14 mouse cellular contexts compared by ENCODE assay signal in genomic region chr4:46754407-46755194, GRCm38 (mm10).
DNase-seq lines count a peak whose midpoint lies in the region; ATAC-seq and TF ChIP-seq lines count a peak whose summit lies in the region.
"Had no signal": no experiment of that assay in that cellular context is flagged by ENCODE, and none has a peak within 500 bp of the region (broad histone marks: within the 10 kb centered on the region; RNA-seq: fewer than 3 reads in every experiment).

No protein-coding gene starts in this region.

- no peaks in the 10 kb centered on the region for H3K9me3 ChIP-seq in kidney, embryonic 15.5 days (replicated peaks)
- no peaks in the 10 kb centered on the region for H3K9me3 ChIP-seq in liver, embryonic 15.5 days (replicated peaks)
- H3K9me3 ChIP-seq: embryonic facial prominence, embryonic 13.5 days; neural tube, embryonic 12.5 days had no signal

- no peak for TF ChIP-seq EP300 in heart, adult 2 months (IDR thresholded peaks at IDR 0.05; ENCODE audit: insufficient read depth, low read depth, low read length)

- H3K9ac ChIP-seq in kidney, embryonic 15.5 days: no peak overlapping the region
- no peak overlapping the region for H3K9ac ChIP-seq in liver, embryonic 15.5 days
- no peak overlapping the region for H3K9ac ChIP-seq in heart, adult 2 months (ENCODE audit: low read depth, low read length)
- H3K9ac ChIP-seq: embryonic facial prominence, embryonic 13.5 days; forebrain, postnatal 0 days; neural tube, embryonic 12.5 days had no signal

- no peak for TF ChIP-seq CTCF in heart, adult 2 months (IDR thresholded peaks at IDR 0.05)

- H3K36me3 ChIP-seq in kidney, embryonic 15.5 days: no peaks in the 10 kb centered on the region
- no peaks in the 10 kb centered on the region for H3K36me3 ChIP-seq in liver, embryonic 15.5 days (replicated peaks)
- H3K36me3 ChIP-seq in heart, adult 2 months (ENCODE audit: control insufficient read depth, insufficient read depth, low read length): no peaks in the 10 kb centered on the region
- H3K36me3 ChIP-seq: embryonic facial prominence, embryonic 13.5 days; neural tube, embryonic 12.5 days had no signal

- intact Hi-C loops in left cerebral cortex, postnatal 4 days (cut with DNase I): no loop called here
- intact Hi-C loops in heart, adult 2 months (cut with DNase I): loop anchor here (5.0 kb wide), 1 partner anchor 47 kb away; no protein-coding TSS in a partner anchor
- intact Hi-C loops in gastrocnemius, postnatal 36 days (cut with DNase I): no loop called here

- H3K4me3 ChIP-seq in kidney, embryonic 15.5 days (replicated peaks): no peak overlapping the region
- no peak overlapping the region for H3K4me3 ChIP-seq in liver, embryonic 15.5 days (replicated peaks)
- no peak overlapping the region for H3K4me3 ChIP-seq in heart, adult 2 months
- H3K4me3 ChIP-seq: embryonic facial prominence, embryonic 13.5 days; neural tube, embryonic 12.5 days had no signal

- no peaks in the 10 kb centered on the region for H3K79me2 ChIP-seq in heart, adult 2 months (replicated peaks; ENCODE audit: control insufficient read depth, insufficient read depth, low read length)

- 40% methylated on average over 6 of the region's 6 CpGs for WGBS in kidney, embryonic 15.5 days
- WGBS in liver, embryonic 15.5 days (ENCODE audit: insufficient replicate concordance): 7% methylated on average over 6 of the region's 6 CpGs
- WGBS in heart, adult 2 months: 44% methylated on average over 6 of the region's 6 CpGs

- no peak for TF ChIP-seq POLR2A in heart, adult 2 months (IDR thresholded peaks at IDR 0.05; ENCODE audit: insufficient read depth, low read depth, low read length)

- H3K27ac ChIP-seq in kidney, embryonic 15.5 days: no peak overlapping the region
- H3K27ac ChIP-seq in liver, embryonic 15.5 days (replicated peaks): 0 out of 2 replicates have a peak overlapping the region, but pooled peaks have one; percentile 39
- H3K27ac ChIP-seq in heart, adult 2 months: no peak overlapping the region
- H3K27ac ChIP-seq: embryonic facial prominence, embryonic 13.5 days; neural tube, embryonic 12.5 days had no signal

- no peak for DNase-seq in kidney, adult 8-10 months
- peak; percentile 2 for DNase-seq in 3T3-L1 (ENCODE audit: low read depth, low spot score)
- no peak for DNase-seq in left cerebral cortex, postnatal 4 days
- DNase-seq in heart, adult 2 months: no peak
- DNase-seq in gastrocnemius, postnatal 36 days: no peak
- DNase-seq: cerebellum, adult 11-12 months; forebrain, postnatal 0 days; heart, postnatal 4 days; lung, postnatal 14 days had no signal

- no peak overlapping the region for H3K4me2 ChIP-seq in kidney, embryonic 15.5 days
- no peak overlapping the region for H3K4me2 ChIP-seq in liver, embryonic 15.5 days
- H3K4me2 ChIP-seq: embryonic facial prominence, embryonic 13.5 days; neural tube, embryonic 12.5 days had no signal

- H3K27me3 ChIP-seq in kidney, embryonic 15.5 days: no peaks in the 10 kb centered on the region
- no peaks in the 10 kb centered on the region for H3K27me3 ChIP-seq in liver, embryonic 15.5 days
- no peaks in the 10 kb centered on the region for H3K27me3 ChIP-seq in heart, adult 2 months (ENCODE audit: control insufficient read depth, insufficient read depth, low read length)
- H3K27me3 ChIP-seq: embryonic facial prominence, embryonic 13.5 days; neural tube, embryonic 12.5 days had no signal

- peak; percentile 36; the same call in 1 of the 2 replicates for ATAC-seq in kidney, embryonic 15.5 days (replicated peaks; ENCODE audit: low FRiP score)
- ATAC-seq in common myeloid progenitor, adult 5-6 weeks (replicated peaks; ENCODE audit: low read depth, poor library complexity, severe bottlenecking): peak; percentile 87
- no peak; the same call in 1 of the 2 replicates for ATAC-seq in liver, embryonic 15.5 days (ENCODE audit: insufficient read depth)
- ATAC-seq: forebrain, postnatal 0 days had no signal

- H3K4me1 ChIP-seq in kidney, embryonic 15.5 days: peaks cover 8% of the 10 kb centered on the region
- no peaks in the 10 kb centered on the region for H3K4me1 ChIP-seq in liver, embryonic 15.5 days (replicated peaks)
- H3K4me1 ChIP-seq in heart, adult 2 months (ENCODE audit: control insufficient read depth, insufficient read depth, low read length): no peaks in the 10 kb centered on the region
- H3K4me1 ChIP-seq: neural tube, embryonic 12.5 days had no signal
